Mouse (Mus musculus): ENCODE data around the gene Abcf1. TPM values are rescaled to one million over a fixed set of nuclear protein-coding genes. Genes with fewer than 3 reads are reported as not detected.

Abcf1 gene
- total RNA-seq, 2 experiments from 2014 or later: 70.4 to 72.6 TPM

DNA sequence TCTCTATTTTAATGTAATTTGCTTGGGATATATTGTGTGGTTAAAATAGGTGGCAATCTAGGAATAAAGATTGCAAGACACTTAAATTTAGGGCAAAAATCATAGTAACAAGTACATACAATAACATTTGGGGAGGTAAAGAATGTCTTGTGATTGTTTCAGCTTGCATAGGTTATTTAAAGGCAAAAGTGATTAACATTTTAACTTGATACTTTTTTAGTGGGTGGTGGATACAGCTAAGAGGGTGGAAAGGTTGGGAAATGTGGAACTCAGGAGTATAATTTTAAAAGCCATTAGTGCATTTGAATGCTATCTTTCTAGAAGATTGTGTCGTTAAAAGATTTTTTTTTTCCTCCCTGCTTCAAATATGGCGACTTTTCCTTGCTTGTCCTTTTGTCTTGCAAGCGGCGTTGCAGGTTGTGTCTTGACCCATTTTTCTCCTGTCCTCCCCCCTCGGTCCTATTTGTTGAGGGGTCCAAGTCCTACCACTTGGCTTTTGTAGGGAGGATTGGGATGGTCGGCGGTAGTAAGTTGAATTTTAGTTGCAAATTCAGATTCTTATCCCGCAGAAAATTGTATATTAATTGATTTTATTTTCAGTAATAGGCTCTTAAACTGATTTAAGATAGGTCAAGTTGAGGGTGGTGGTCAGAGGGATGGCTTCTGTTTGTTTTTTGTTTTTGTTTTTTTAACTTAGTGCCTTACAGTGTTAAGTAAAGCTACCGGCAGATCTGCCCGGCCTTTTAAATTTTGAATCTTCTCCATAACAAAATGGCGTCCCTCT is 51.1 kb downstream of the Abcf1 start:
- Histone ChIP-seq H3K27ac (peak overlapping the region; percentile 100), H3K4me3 (peak overlapping the region; percentile 75)
- TF ChIP-seq CTCF (IDR thresholded peaks at IDR 0.05): no peak
- intact Hi-C loops (cut with DNase I): loop anchor here (5.0 kb wide), 1 partner anchor 81 kb away; the partner anchor contains the start of gene Tubb5
- no peak for DNase-seq (ENCODE audit: extremely low spot score in 1 of 2, low spot score in 2 of 2)

DNA sequence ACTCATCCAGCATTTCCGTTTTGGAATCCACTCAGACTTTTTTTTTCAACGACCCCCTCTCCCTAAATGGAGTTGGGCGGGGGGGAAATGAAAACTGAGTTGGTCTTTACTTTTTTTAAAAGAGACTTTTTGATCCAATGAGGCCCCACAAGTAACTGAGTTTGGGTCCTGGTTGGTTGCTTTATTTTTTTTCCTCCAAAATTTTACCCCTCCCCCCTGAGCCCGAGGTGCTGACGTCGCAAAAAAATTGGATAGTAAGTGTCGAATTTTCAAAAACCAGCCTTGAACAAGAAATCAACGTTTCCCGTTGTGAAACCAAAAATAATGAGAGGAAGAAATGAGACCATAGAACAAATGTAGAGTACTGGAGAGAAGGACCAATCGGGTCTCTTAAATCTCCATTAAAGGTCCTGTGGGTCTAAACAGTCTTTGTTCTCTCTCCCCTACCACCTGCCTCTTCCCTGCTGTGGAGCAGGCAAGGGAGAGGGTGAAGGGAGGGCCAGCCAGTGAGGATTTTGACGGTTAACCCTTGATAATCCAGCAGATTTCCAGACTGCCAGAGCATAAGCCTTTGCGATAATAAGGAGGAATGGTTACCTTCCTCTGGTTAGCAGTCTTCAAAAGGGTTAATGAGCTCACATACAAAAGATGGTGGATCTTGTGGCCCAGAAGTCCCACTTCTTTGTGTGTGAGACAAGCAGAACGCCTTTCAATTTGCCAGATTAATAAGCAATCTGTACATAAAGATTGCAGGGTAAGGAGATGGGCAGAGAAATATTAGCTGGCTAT is 51.9 kb downstream of the Abcf1 start:
- peak overlapping the region; percentile 100 for H3K27ac ChIP-seq
- no peak for TF ChIP-seq CTCF (IDR thresholded peaks at IDR 0.05)
- H3K4me3 ChIP-seq: peak overlapping the region; percentile 75
- no peak for DNase-seq (ENCODE audit: extremely low spot score in 1 of 2, low spot score in 2 of 2)
- intact Hi-C loops (cut with DNase I): loop anchor here (5.0 kb wide), 1 partner anchor 80 kb away; the partner anchor contains the start of gene Tubb5

GRCm38 (mm10) chr17:35917143-35917462 is 52.5 kb downstream of the Abcf1 start:
- intact Hi-C loops (cut with DNase I): loop anchor here (5.0 kb wide), 1 partner anchor 80 kb away; the partner anchor contains the start of gene Tubb5

GRCm38 (mm10) chr17:35916297-35917142 is 53.0 kb downstream of the Abcf1 start, which contains the start of the genes Mrps18b and Ppp1r10:
TSS of gene Mrps18b (minus strand) at chr17:35916389.
TSS of gene Ppp1r10 (plus strand) at chr17:35916434.
- Histone ChIP-seq H3K4me3 (peak within 1 kb of the TSS; percentile 75), H3K27ac (peak within 1 kb of the TSS; percentile 100)
- DNase-seq (ENCODE audit: extremely low spot score in 1 of 2, low spot score in 2 of 2): peak; percentile 98 to 100
- intact Hi-C loops (cut with DNase I): loop anchor here (5.0 kb wide), 1 partner anchor 79 kb away; the partner anchor contains the start of gene Tubb5
- peak; percentile 69 for TF ChIP-seq CTCF (IDR thresholded peaks at IDR 0.05)

More at GRCm38 (mm10) chr17:35917143-35917462, 52.5 kb downstream of the Abcf1 start:
- Histone ChIP-seq H3K27ac (peak overlapping the region; percentile 100), H3K4me3 (peak overlapping the region; percentile 75)
- no peak for TF ChIP-seq CTCF (IDR thresholded peaks at IDR 0.05)
- no peak for DNase-seq (ENCODE audit: extremely low spot score in 1 of 2, low spot score in 2 of 2)

GRCm38 (mm10) chr17:35915538-35916296 is 53.8 kb downstream of the Abcf1 start:
- intact Hi-C loops (cut with DNase I): loop anchor here (5.0 kb wide), 1 partner anchor 78 kb away; the partner anchor contains the start of gene Tubb5
- TF ChIP-seq CTCF (IDR thresholded peaks at IDR 0.05): no peak
- Histone ChIP-seq H3K4me3 (peak overlapping the region; percentile 75), H3K27ac (peak overlapping the region; percentile 100)
- no peak for DNase-seq (ENCODE audit: extremely low spot score in 1 of 2, low spot score in 2 of 2)

DNA sequence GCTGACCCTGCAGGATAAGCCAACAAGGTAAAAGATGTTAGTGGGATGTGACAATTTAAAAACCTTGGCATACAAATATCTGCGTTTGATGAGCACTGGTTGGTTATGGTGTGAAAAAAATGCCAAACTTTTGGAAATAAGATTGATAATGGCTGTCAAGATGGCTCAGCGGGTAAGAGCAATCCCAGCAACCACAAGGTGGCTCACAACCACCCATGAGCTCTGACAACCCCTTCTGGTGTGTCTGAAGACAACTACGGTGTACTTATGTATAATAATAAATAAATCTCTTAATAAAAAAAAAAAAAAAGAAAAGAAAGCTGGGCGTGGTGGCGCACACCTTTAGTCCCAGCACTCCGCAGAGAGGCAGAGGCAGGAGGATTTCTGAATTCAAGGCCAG is 54.6 kb downstream of the Abcf1 start:
- no peak for DNase-seq (ENCODE audit: extremely low spot score in 1 of 2, low spot score in 2 of 2)
- Histone ChIP-seq H3K4me3 (peak overlapping the region; percentile 75), H3K27ac (no peak overlapping the region)
- intact Hi-C loops (cut with DNase I): loop anchor here (5.0 kb wide), 1 partner anchor 78 kb away; the partner anchor contains the start of gene Tubb5
- peak; percentile 6; the same call in 1 of the 2 replicates for TF ChIP-seq CTCF (IDR thresholded peaks at IDR 0.05)

- intact Hi-C loops (cut with DNase I): no loop called here
- H3K4me3 ChIP-seq: peak within 1 kb of the TSS; percentile 59
- peak within 1 kb of the TSS; percentile 81 for H3K27ac ChIP-seq
- no peak for TF ChIP-seq CTCF (IDR thresholded peaks at IDR 0.05)
- peak; percentile 90 to 91 for DNase-seq (ENCODE audit: extremely low spot score in 1 of 2, low spot score in 2 of 2)
Observed at GRCm38 (mm10) chr17:35909919-35910369, 59.6 kb downstream of the Abcf1 start, which contains the start of gene Atat1. TSS of gene Atat1 (minus strand) at chr17:35910075.

GRCm38 (mm10) chr17:35909186-35909918 is 60.2 kb downstream of the Abcf1 start:
- no peak for DNase-seq (ENCODE audit: extremely low spot score in 1 of 2, low spot score in 2 of 2)
- Histone ChIP-seq H3K4me3 (peak overlapping the region; percentile 59), H3K27ac (peak overlapping the region; percentile 81)
- no peak for TF ChIP-seq CTCF (IDR thresholded peaks at IDR 0.05)
- intact Hi-C loops (cut with DNase I): no loop called here

GRCm38 (mm10) chr17:35907609-35908008 is 62.0 kb downstream of the Abcf1 start:
- H3K4me3 ChIP-seq: no peak overlapping the region
- TF ChIP-seq CTCF (IDR thresholded peaks at IDR 0.05): peak; percentile 35
- H3K27ac ChIP-seq: no peak overlapping the region
- DNase-seq (ENCODE audit: extremely low spot score in 1 of 2, low spot score in 2 of 2): no peak
- intact Hi-C loops (cut with DNase I): no loop called here

Small RNA genes within 50 kb of the gene (microRNA-seq; reads per million reads assigned to microRNA genes)
- 0.24 to 0.49 reads per million in 2 experiments for gene Mir1894
- 312 to 429 reads per million in 2 experiments for gene Mir877

Other genes starting within 250 kb of the Abcf1 start
- gene Ier3, start 148.1 kb downstream of the Abcf1 start, total RNA-seq (2021): 10 to 100 TPM; 14.7 to 17.5 TPM
- gene Flot1, start 146.5 kb downstream of the Abcf1 start, total RNA-seq (2021): 100 to 1,000 TPM; 137 to 144 TPM
- 100 to 1,000 TPM; 417 to 433 TPM for gene Tubb5, start 131.5 kb downstream of the Abcf1 start, total RNA-seq (2021)
- gene Mdc1, start 128.2 kb downstream of the Abcf1 start, total RNA-seq (2021): 10 to 100 TPM; 14.6 to 17.8 TPM
- gene Nrm, start 108.4 kb downstream of the Abcf1 start, total RNA-seq (2021): 1 to 10 TPM; 2.1 to 4.1 TPM
- gene Ppp1r18, start 104.2 kb downstream of the Abcf1 start, total RNA-seq (2021): 10 to 100 TPM in 1 of 2 experiments, 1 to 10 TPM in 1; 8.5 to 10.8 TPM
- gene Dhx16, start 89.9 kb downstream of the Abcf1 start, total RNA-seq (2021): 10 to 100 TPM; 30.0 to 39.7 TPM
- 10 to 100 TPM; 58.9 to 59.3 TPM for gene 2310061I04Rik, start 72.3 kb downstream of the Abcf1 start, total RNA-seq (2021)
- 10 to 100 TPM; 51.8 to 63.6 TPM for gene Atat1, start 59.7 kb downstream of the Abcf1 start, total RNA-seq (2021)
- gene Mrps18b, start 53.4 kb downstream of the Abcf1 start, total RNA-seq (2021): 10 to 100 TPM; 38.0 to 44.3 TPM
- 10 to 100 TPM; 68.8 to 70.6 TPM for gene Ppp1r10, start 53.3 kb downstream of the Abcf1 start, total RNA-seq (2021)
- gene Gnl1, start 10.1 kb upstream of the Abcf1 start, total RNA-seq (2021): 100 to 1,000 TPM; 186 TPM
- 10 to 100 TPM; 40.8 to 43.9 TPM for gene Prr3, start 10.5 kb upstream of the Abcf1 start, total RNA-seq (2021)
- gene H2-T24, start 50.8 kb upstream of the Abcf1 start, total RNA-seq (2021): 1 to 10 TPM; 1.1 to 2.5 TPM
- gene H2-T23, start 63.1 kb upstream of the Abcf1 start, total RNA-seq (2021): 10 to 100 TPM; 13.6 to 17.2 TPM
- gene H2-T22, start 73.0 kb upstream of the Abcf1 start, total RNA-seq (2021): 10 to 100 TPM; 13.7 to 14.8 TPM
- gene Gm6034, start 73.2 kb upstream of the Abcf1 start, total RNA-seq (2021): not detected
- 1 to 10 TPM; 1.1 to 1.5 TPM for gene Gm11127, start 88.6 kb upstream of the Abcf1 start, total RNA-seq (2021)
- gene Gm19684, start 151.9 kb upstream of the Abcf1 start, total RNA-seq (2021): not detected
- gene Gm7030, start 159.7 kb upstream of the Abcf1 start, total RNA-seq (2021): not detected
- not detected for gene Gm8909, start 198.8 kb upstream of the Abcf1 start, total RNA-seq (2021)
- gene H2-T3, start 220.5 kb upstream of the Abcf1 start, total RNA-seq (2021): not detected

Data from left cerebral cortex, adult 2 months (tissue).